Mouse (Mus musculus) liver, adult 2 months (tissue): Measurements from ENCODE around the gene 1700061G19Rik. TPM values are rescaled to one million over a fixed set of nuclear protein-coding genes. Genes with fewer than 3 reads are reported as not detected.

Experiments
- DNase-seq: peaks from one replicate; pipeline ENCODE4 v3.0.0-alpha.2; 2011; ENCODE audit warnings: low read depth, low spot score; ENCODE audit errors: extremely low read depth
- H3K27ac ChIP-seq: fragments of 200-500 bp; replicated peaks from 2 replicates; pipeline ENCODE4 v1.5.1; 2012; ENCODE audit warnings: low read depth, mild to moderate bottlenecking, control low read depth, inconsistent platforms, low read length; ENCODE audit not compliant: insufficient read depth
- H3K27me3 ChIP-seq: fragments of 200-500 bp; 2 replicates; pipeline ENCODE4 v1.6.1; 2012; ENCODE audit warnings: mild to moderate bottlenecking, moderate library complexity, low read length, inconsistent platforms; ENCODE audit not compliant: control insufficient read depth, insufficient read depth
- H3K36me3 ChIP-seq: fragments of 200-500 bp; 2 replicates; pipeline ENCODE4 v1.6.1; 2012; ENCODE audit warnings: low read length, inconsistent platforms; ENCODE audit not compliant: control insufficient read depth, insufficient read depth
- H3K4me1 ChIP-seq: fragments of 200-500 bp; 2 replicates; pipeline ENCODE4 v1.6.1; 2011; ENCODE audit warnings: low read length; ENCODE audit not compliant: control insufficient read depth, insufficient read depth
- H3K4me3 ChIP-seq: fragments of 200-500 bp; 2 replicates; pipeline ENCODE4 v1.5.1; 2011; ENCODE audit warnings: low read depth, mild to moderate bottlenecking, control low read depth, low read length, moderate library complexity; ENCODE audit not compliant: insufficient read depth
- H3K79me2 ChIP-seq: fragments of 200-500 bp; 2 replicates; pipeline ENCODE4 v1.6.1; 2012; ENCODE audit warnings: inconsistent platforms, mild to moderate bottlenecking, low read length, moderate library complexity; ENCODE audit not compliant: control insufficient read depth, insufficient read depth
- H3K9ac ChIP-seq: fragments of 200-500 bp; 2 replicates; pipeline ENCODE4 v1.6.1; 2012; ENCODE audit warnings: low read depth, mild to moderate bottlenecking, control low read depth, inconsistent platforms, low read length
- CTCF ChIP-seq: fragments of 200-500 bp; IDR thresholded peaks from 2 replicates; pipeline ENCODE4 v1.5.1; 2011; ENCODE audit warnings: low read depth, low read length, control low read depth
- POLR2A ChIP-seq: fragments of 200-500 bp; IDR thresholded peaks from 2 replicates; pipeline ENCODE4 v1.6.1; 2011; ENCODE audit warnings: low read length, control low read depth; ENCODE audit not compliant: insufficient read depth; ENCODE audit errors: extremely low read depth
- WGBS: fragments of 180-500 bp; shearing (Covaris S2); methylation state at CpG from one replicate; pipeline ENCODE4 v1.1.7; 2018; 5-methylcytosine and 5-hydroxymethylcytosine counted together
- polyA plus RNA-seq: library from polyadenylated mRNA; depleted of rRNA; stranded (reverse); fragments of >200 nt; gene quantifications from 2 replicates; pipeline ENCODE4 v1.2.3, GENCODE M21; 2012; rRNA removed
- total RNA-seq: library from RNA; depleted of rRNA; stranded (reverse); fragments of >200 nt; gene quantifications from 2 replicates; pipeline ENCODE4 v1.2.3, GENCODE M21; 2014; rRNA removed

1700061G19Rik gene
- not detected in 2 replicates for total RNA-seq
- polyA plus RNA-seq, result 0.02 TPM in 1 of 2 replicates, not detected in the other

GRCm38 (mm10) chr17:56874936-56875651 is at the start of gene 1700061G19Rik:
Gene 1700061G19Rik, plus strand, starts transcription at chr17:56875477.
- H3K36me3 ChIP-seq, result no peaks in the 10 kb centered on the region
- WGBS, result 81% methylated on average over 12 of the region's 12 CpGs

GRCm38 (mm10) chr17:56826718-56827117 is 48.6 kb upstream of the 1700061G19Rik start:
- no peaks in the 10 kb centered on the region for H3K36me3 ChIP-seq
- no peaks in the 10 kb centered on the region for H3K79me2 ChIP-seq
- 97% methylated on average over 2 of the region's 2 CpGs for WGBS
- TF ChIP-seq POLR2A (no peak), CTCF (no peak)
- H3K27me3 ChIP-seq, result no peaks in the 10 kb centered on the region
- no peak overlapping the region for H3K9ac ChIP-seq
- H3K4me3 ChIP-seq, result no peak overlapping the region
- no peak for DNase-seq
- H3K27ac ChIP-seq, result no peak overlapping the region
- peaks cover 3% of the 10 kb centered on the region; the same call in 1 of the 2 replicates for H3K4me1 ChIP-seq

More at GRCm38 (mm10) chr17:56874936-56875651, at the start of gene 1700061G19Rik:
- Histone ChIP-seq H3K27me3 (no peaks in the 10 kb centered on the region), H3K4me1 (no peaks in the 10 kb centered on the region), H3K9ac (no peak within 1 kb of the TSS), H3K79me2 (no peaks in the 10 kb centered on the region), H3K4me3 (no peak within 1 kb of the TSS), H3K27ac (no peak within 1 kb of the TSS)
- DNase-seq, result no peak
- TF ChIP-seq POLR2A, result no peak
- no peak for TF ChIP-seq CTCF

GRCm38 (mm10) chr17:56829171-56829570 is 46.1 kb upstream of the 1700061G19Rik start:
- no peak overlapping the region for H3K4me3 ChIP-seq
- no peak overlapping the region for H3K9ac ChIP-seq
- no peaks in the 10 kb centered on the region for H3K79me2 ChIP-seq
- no peaks in the 10 kb centered on the region for H3K36me3 ChIP-seq
- no peak for DNase-seq
- TF ChIP-seq CTCF (no peak), POLR2A (no peak)
- no peaks in the 10 kb centered on the region for H3K27me3 ChIP-seq
- H3K4me1 ChIP-seq, result peaks cover 3% of the 10 kb centered on the region; the same call in 1 of the 2 replicates
- 58% methylated on average over 11 of the region's 11 CpGs for WGBS
- no peak overlapping the region for H3K27ac ChIP-seq

GRCm38 (mm10) chr17:56829795-56830194 is 45.5 kb upstream of the 1700061G19Rik start:
- Histone ChIP-seq H3K9ac (no peak overlapping the region), H3K27me3 (no peaks in the 10 kb centered on the region), H3K36me3 (no peaks in the 10 kb centered on the region), H3K79me2 (no peaks in the 10 kb centered on the region), H3K27ac (no peak overlapping the region), H3K4me1 (peaks cover 3% of the 10 kb centered on the region; the same call in 1 of the 2 replicates), H3K4me3 (no peak overlapping the region)
- no peak for DNase-seq
- 15% methylated on average over 27 of the region's 27 CpGs for WGBS
- no peak for TF ChIP-seq CTCF
- TF ChIP-seq POLR2A, result no peak

- Histone ChIP-seq H3K36me3 (no peaks in the 10 kb centered on the region), H3K27ac (no peak within 1 kb of the TSS), H3K4me3 (peak within 1 kb of the TSS; percentile 64), H3K9ac (peak within 1 kb of the TSS; percentile 54), H3K79me2 (no peaks in the 10 kb centered on the region), H3K27me3 (no peaks in the 10 kb centered on the region), H3K4me1 (peaks cover 3% of the 10 kb centered on the region; the same call in 1 of the 2 replicates)
- under 1% methylated on average over 61 of the region's 62 CpGs for WGBS
- DNase-seq, result peak; percentile 6
- TF ChIP-seq POLR2A (no peak), CTCF (no peak)
Observed at GRCm38 (mm10) chr17:56830411-56831110, 44.7 kb upstream of the 1700061G19Rik start, which contains the start of gene Rfx2. Gene Rfx2, minus strand, starts transcription at chr17:56831013.
